Mouse (Mus musculus): ENCODE data around the gene Tnfsf12. TPM values are rescaled to one million over a fixed set of nuclear protein-coding genes. Genes with fewer than 3 reads are reported as not detected.

The Tnfsf12 gene
- polyA plus RNA-seq, 1 experiment, result 5.5 TPM

DNA sequence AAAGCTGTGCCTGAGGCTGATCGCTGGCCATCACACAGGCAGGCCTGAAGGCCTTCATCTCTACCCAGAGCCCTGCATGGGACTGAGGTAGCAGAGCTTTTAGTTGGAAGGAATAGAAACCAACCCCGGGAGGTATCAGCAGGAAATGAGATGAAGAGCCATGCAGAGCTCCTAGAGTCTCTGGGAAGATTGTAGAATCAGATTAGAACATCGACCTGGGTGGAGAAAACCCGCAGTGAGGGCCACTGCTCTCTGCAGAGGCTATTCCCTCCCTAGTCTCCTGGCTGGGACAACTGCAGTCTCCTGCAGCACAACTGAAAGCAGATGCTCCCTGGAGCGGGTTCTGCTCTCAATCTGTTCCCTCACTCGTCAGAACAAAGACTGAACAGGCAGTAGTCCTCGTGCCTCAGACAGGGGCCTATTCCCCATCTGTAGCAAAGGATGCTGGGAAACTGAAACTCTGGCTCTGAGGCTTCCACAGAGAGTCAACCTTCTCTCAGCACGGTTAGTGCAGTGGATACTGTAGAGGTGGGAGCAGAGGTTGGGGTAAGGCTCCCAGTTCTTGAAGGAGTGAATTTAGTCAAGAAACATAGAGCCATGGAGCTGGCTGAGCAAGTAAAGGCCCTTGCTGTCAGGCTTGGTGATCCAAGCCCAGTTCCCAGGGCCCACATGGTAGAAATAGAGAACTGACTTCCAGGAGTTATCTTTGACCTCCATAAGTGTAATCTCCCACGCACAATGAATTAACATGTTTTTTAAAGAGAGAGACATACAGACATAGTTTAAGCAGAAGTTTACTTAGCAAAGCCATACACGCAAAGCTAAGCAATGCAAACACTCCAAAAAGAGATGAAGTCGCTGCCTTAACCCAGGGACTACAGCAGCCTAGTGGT lies 14.2 kb upstream of the Tnfsf12 start:
- Histone ChIP-seq H3K36me3 (ENCODE audit: control insufficient read depth, insufficient read depth) (no peaks in the 10 kb centered on the region), H3K4me2 (ENCODE audit: low read depth) (no peak overlapping the region), H3K4me3 (no peak overlapping the region), H3K79me2 (ENCODE audit: control insufficient read depth, insufficient read depth) (no peaks in the 10 kb centered on the region), H3ac (ENCODE audit: control insufficient read depth, insufficient read length) (no peak overlapping the region), H3K27me3 (ENCODE audit: control insufficient read depth, insufficient read depth, insufficient read length) (no peaks in the 10 kb centered on the region)
- TF ChIP-seq TCF12 (IDR thresholded peaks at IDR 0.05; ENCODE audit: insufficient read depth, poor library complexity, severe bottlenecking) (no peak), TCF3 (IDR thresholded peaks at IDR 0.05; ENCODE audit: insufficient read length, low read depth) (no peak), CEBPB (IDR thresholded peaks at IDR 0.05; ENCODE audit: insufficient read depth, poor library complexity, severe bottlenecking) (no peak), MYOG (IDR thresholded peaks at IDR 0.05; ENCODE audit: control insufficient read depth in 1 of 3, insufficient read depth in 1 of 3, insufficient read length in 2 of 3, low read depth in 2 of 3) (no peak), E2F4 (IDR thresholded peaks at IDR 0.05; ENCODE audit: insufficient read depth) (no peak), POLR2AphosphoS2 (IDR thresholded peaks at IDR 0.05; ENCODE audit: insufficient read length, low read depth) (no peak), MAX (IDR thresholded peaks at IDR 0.05; ENCODE audit: low read depth) (no peak), SRF (IDR thresholded peaks at IDR 0.05; ENCODE audit: control insufficient read depth, insufficient read length, low read depth) (no peak)

DNA sequence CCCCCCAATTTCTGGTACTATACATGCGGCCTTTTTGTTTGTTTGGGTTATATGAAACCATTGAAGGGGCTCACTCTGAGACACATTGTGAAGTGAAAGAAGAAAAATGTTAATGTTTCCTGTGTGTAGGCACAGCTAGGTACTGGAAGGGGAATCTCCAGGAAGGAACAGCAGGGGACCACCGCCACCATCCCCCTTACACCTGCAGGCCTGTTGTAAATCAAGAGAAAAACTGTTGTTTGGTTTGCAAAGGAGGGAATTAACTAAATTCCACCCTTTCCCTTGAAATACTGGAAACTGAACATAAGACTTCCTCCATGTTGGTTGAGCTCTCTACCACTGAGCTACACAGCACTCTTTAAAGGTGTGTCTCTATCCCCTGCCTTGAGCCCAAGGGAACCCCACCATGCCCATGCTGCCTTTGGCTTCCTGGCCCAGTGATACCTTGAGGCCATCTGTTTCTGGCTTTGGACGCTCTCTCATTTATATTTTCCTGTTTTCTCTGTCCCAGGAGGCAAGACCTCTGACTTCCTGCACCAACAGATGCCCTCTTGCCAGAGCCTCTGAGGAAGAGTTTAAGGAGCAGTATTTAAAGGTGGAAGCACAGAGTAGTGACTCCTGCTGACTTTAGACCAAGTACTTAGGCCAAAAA lies 13.1 kb upstream of the Tnfsf12 start:
- Histone ChIP-seq H3K27me3 (ENCODE audit: control insufficient read depth, insufficient read depth, insufficient read length) (no peaks in the 10 kb centered on the region), H3K79me2 (ENCODE audit: control insufficient read depth, insufficient read depth) (no peaks in the 10 kb centered on the region), H3ac (ENCODE audit: control insufficient read depth, insufficient read length) (no peak overlapping the region), H3K4me3 (no peak overlapping the region), H3K36me3 (ENCODE audit: control insufficient read depth, insufficient read depth) (no peaks in the 10 kb centered on the region), H3K4me2 (ENCODE audit: low read depth) (no peak overlapping the region)
- TF ChIP-seq POLR2A (IDR thresholded peaks at IDR 0.05; ENCODE audit: insufficient read length, low read depth) (no peak), TCF12 (IDR thresholded peaks at IDR 0.05; ENCODE audit: insufficient read depth, poor library complexity, severe bottlenecking) (no peak), POLR2AphosphoS2 (IDR thresholded peaks at IDR 0.05; ENCODE audit: insufficient read length, low read depth) (no peak)

DNA sequence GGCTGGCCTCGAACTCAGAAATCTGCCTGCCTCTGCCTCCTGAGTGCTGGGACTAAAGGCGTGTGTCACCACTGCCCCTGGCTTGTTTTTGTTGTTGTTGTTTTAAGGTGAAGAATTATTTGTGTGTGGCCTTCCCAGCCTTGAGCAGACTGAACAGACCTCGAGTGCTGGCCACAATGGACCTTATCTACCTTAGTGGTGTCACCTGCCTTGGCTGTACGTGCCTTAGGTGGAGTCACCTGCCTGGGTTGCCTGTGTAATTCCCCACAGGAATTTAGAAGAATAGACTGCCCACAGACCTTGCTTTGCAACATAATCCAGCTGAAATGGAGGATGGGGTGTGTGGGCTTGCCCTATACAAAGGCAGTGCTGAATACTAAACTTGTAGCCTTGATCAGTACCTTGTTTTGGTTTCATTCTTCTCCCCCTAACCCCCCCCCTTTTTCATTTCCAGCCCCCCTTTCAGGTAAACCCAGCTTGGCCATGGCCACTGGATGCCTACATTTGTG lies 12.3 kb upstream of the Tnfsf12 start:
- H3ac ChIP-seq (ENCODE audit: control insufficient read depth, insufficient read length), result no peak overlapping the region
- H3K4me3 ChIP-seq, result no peak overlapping the region
- H3K27me3 ChIP-seq (ENCODE audit: control insufficient read depth, insufficient read depth, insufficient read length), result no peaks in the 10 kb centered on the region
- no peak overlapping the region for H3K4me2 ChIP-seq (ENCODE audit: low read depth)
- TF ChIP-seq POLR2A (IDR thresholded peaks at IDR 0.05; ENCODE audit: insufficient read length, low read depth), result no peak
- no peak for TF ChIP-seq MYOD1 (IDR thresholded peaks at IDR 0.05; ENCODE audit: control insufficient read depth in 1 of 3, insufficient read length in 2 of 3, low read depth in 2 of 3)
- TF ChIP-seq TCF12 (IDR thresholded peaks at IDR 0.05; ENCODE audit: insufficient read depth, poor library complexity, severe bottlenecking), result no peak
- TF ChIP-seq USF1 (IDR thresholded peaks at IDR 0.05; ENCODE audit: low read depth), result no peak
- no peak for TF ChIP-seq POLR2AphosphoS2 (IDR thresholded peaks at IDR 0.05; ENCODE audit: insufficient read length, low read depth)
- TF ChIP-seq E2F4 (IDR thresholded peaks at IDR 0.05; ENCODE audit: insufficient read depth), result no peak
- TF ChIP-seq REST (IDR thresholded peaks at IDR 0.05; ENCODE audit: insufficient read depth, insufficient read length), result no peak
- no peak for TF ChIP-seq CEBPB (IDR thresholded peaks at IDR 0.05; ENCODE audit: insufficient read depth, poor library complexity, severe bottlenecking)
- TF ChIP-seq SRF (IDR thresholded peaks at IDR 0.05; ENCODE audit: control insufficient read depth, insufficient read length, low read depth), result no peak
- H3K36me3 ChIP-seq (ENCODE audit: control insufficient read depth, insufficient read depth), result no peaks in the 10 kb centered on the region
- H3K79me2 ChIP-seq (ENCODE audit: control insufficient read depth, insufficient read depth), result no peaks in the 10 kb centered on the region

DNA sequence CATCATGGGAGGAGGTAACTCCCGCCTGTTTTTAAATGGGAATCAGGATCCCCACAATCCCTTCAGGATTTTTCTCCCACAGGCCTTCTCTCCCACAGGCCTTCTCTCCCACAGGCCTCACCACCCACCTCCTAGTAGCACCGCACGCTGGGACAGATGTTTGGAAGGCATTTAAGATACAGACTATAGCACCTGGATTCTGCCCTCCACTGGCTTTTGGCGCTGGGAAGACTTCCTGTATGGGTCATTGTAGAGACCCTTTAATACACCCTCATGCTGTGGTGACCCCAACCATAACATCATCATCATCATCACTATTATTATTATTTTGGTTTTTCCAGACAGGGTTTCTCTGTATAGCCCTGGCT lies 11.8 kb upstream of the Tnfsf12 start:
- H3K4me2 ChIP-seq (ENCODE audit: low read depth), result no peak overlapping the region
- TF ChIP-seq CEBPB (IDR thresholded peaks at IDR 0.05; ENCODE audit: insufficient read depth, poor library complexity, severe bottlenecking) (no peak), SRF (IDR thresholded peaks at IDR 0.05; ENCODE audit: control insufficient read depth, insufficient read length, low read depth) (no peak), MAX (IDR thresholded peaks at IDR 0.05; ENCODE audit: low read depth) (no peak), MYOD1 (IDR thresholded peaks at IDR 0.05; ENCODE audit: control insufficient read depth in 1 of 3, insufficient read length in 2 of 3, low read depth in 2 of 3) (no peak), TCF3 (IDR thresholded peaks at IDR 0.05; ENCODE audit: insufficient read length, low read depth) (no peak), MYOG (IDR thresholded peaks at IDR 0.05; ENCODE audit: control insufficient read depth in 1 of 3, insufficient read depth in 1 of 3, insufficient read length in 2 of 3, low read depth in 2 of 3) (no peak), E2F4 (IDR thresholded peaks at IDR 0.05; ENCODE audit: insufficient read depth) (no peak), POLR2AphosphoS2 (IDR thresholded peaks at IDR 0.05; ENCODE audit: insufficient read length, low read depth) (no peak), TCF12 (IDR thresholded peaks at IDR 0.05; ENCODE audit: insufficient read depth, poor library complexity, severe bottlenecking) (no peak), POLR2A (IDR thresholded peaks at IDR 0.05; ENCODE audit: insufficient read length, low read depth) (no peak), USF1 (IDR thresholded peaks at IDR 0.05; ENCODE audit: low read depth) (no peak), REST (IDR thresholded peaks at IDR 0.05; ENCODE audit: insufficient read depth, insufficient read length) (no peak)
- no peak overlapping the region for H3ac ChIP-seq (ENCODE audit: control insufficient read depth, insufficient read length)
- H3K79me2 ChIP-seq (ENCODE audit: control insufficient read depth, insufficient read depth), result no peaks in the 10 kb centered on the region
- no peak overlapping the region for H3K4me3 ChIP-seq
- H3K27me3 ChIP-seq (ENCODE audit: control insufficient read depth, insufficient read depth, insufficient read length), result no peaks in the 10 kb centered on the region
- no peaks in the 10 kb centered on the region for H3K36me3 ChIP-seq (ENCODE audit: control insufficient read depth, insufficient read depth)
